Mouse (Mus musculus) layer of hippocampus, postnatal 36 days (tissue): ENCODE measurements at regions not wholly inside any gene's neighbourhood (a gene's known extent, or its start where the extent isn't known, plus 50 kb on each side); places are given as distances from the start of the nearest gene placed in this dataset.
"Not testable (repeated sequence)": the region's sequence is repeated elsewhere in the genome, so short reads cannot be mapped to it uniquely, and the experiment has no call there.

Experiments
- DNase-seq, 2 experiments: peaks; one replicate each; pipeline ENCODE4 v3.0.0; 2022

DNA sequence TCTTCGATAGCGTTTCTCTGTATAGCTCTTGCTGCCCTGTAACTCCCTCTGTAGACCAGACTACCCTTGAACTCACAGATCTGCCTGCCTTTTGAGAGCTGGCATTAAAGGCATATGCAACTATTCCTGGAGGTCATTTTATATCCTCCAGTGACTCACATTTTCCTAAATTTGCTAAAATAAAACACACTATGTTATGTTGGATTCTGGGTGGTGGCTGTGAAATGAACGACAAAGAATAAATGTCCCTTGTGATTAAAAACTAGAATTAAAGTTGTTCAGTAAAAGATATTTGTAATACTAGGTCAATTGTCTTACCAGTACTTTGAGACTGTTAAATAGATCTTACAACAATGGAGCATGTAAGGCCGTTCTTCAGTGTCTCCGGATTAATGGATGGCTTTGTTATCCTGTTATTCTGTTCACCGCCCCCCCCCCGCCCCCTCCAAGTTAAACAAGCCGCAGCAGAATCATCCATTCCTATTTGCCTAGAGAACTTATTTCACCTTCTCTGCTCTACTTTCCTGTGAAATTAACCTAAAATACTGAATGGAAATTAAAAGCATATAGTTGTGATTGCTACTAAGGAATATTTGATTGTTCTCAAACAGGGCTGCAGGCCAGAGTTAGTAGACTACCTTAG is 240.4 kb downstream of the Mef2c start:
- DNase-seq = no peak

DNA sequence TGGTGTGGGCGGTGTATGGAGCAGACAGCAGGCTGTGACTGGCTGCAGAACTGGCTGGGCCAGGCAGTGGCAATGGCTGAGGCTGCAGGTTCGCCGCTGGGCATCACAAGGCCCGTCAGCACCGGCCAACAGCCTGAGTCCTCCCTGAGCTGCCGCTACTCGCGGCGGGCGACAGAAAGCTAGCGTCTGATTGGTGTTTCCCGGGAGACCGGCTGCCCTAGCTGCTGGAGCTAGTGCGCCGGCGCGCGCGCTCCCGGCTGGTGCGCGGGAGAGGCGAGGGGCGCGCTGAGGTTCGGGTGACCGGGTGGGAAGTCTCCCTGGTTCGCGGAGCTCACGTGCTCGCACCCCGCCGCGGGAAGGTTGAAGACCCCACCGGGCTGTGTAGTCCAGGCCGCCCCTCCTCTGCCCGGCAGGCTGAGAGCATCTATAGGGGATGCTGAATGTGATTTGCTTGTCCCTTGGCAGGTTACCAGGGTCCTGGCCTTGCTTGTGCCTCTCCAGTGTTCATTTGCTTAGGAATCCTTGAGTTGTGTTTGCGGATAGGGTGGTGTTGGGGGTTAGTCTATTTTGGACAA is 241.2 kb downstream of the Mef2c start:
- DNase-seq = peak; percentile 96 to 97

DNA sequence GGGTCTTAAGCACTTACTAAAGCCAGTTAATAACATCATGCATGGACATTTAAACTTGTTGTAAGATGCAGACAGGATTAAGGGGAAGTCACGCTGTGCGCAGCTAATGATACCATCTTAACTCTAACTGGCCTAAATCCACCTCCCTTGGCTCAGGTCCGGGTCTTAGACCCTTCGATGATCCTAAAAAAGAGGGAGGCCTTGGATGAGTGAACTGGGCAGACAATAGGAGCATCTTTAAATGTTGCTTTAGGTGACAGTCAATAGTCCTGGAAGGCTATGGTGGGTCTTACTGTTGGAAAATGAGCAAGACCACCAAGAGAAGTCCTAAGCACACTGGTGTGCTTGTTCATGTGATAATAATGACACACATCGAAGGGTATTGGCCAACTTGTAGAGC is 242.1 kb downstream of the Mef2c start:
- no peak for DNase-seq

DNA sequence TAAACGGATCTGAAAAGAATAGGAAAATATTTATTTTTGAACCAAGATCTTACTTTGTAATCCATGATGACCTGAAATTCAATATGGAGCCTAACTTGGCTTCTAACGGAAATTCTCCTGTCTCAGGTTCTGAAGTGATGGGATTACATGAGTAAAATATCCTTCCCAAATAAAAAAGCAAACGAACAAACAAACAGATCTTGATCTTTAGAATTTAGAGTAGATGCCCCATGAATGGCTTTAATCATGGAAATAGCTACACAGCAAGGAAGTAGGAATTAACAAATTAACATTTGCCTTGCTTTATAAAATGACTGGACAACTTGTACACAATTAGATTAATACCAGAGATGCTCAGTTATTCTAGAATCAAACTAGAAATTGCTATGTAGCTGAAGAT is 243.8 kb downstream of the Mef2c start:
- no peak for DNase-seq

DNA sequence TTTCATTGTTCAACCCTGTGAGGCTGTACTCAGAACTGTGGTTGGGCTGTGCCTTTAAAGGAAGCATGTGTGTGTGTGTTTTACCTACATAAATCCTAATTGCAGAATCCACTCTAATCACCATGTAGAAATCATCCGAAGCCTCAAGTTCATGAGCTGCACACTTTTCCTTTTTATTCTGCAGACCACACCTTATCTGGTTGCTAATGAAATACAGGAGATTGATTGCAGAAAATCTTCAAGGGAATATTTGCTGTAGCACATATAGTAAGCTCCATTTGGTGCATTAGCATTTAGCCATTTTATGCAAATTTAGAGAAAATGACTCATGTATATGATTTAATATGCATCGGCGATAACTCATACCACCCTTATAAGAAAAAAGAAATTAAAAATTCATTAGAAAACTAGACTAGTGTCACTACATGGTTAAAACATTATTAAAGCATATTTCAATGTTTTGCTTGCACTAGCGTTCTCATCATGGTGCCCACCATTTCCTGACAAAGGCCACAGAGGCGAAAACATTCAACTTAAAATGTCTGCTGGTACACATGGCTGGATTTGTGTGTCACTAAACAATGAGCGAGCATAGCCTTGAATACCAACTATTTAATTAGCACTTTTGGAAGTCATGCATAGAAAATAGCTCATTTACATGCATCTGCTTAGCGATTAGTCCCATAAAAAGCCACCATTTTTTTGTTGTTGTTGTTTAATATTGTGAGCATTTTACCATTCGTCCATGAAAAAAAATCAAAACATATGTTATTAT is 245.7 kb downstream of the Mef2c start:
- no peak for DNase-seq

DNA sequence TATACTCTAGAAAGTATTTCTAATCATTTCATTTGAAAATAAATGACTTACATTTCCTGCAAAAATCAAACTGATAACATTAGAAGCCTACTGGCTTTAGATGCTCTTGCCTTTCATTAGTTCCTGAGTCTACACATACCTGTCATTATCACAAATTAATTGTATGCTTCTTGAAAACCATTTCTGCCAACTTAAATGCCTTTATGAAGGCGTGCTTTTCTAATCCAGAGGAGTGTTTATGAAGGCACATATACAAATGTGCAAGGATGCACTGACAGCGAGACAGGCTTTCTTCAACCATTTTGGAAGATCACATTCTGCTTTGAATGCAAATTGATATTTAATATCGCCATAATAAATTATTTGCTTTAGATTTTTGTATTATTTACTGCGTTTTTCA is 246.6 kb downstream of the Mef2c start:
- no peak for DNase-seq

DNA sequence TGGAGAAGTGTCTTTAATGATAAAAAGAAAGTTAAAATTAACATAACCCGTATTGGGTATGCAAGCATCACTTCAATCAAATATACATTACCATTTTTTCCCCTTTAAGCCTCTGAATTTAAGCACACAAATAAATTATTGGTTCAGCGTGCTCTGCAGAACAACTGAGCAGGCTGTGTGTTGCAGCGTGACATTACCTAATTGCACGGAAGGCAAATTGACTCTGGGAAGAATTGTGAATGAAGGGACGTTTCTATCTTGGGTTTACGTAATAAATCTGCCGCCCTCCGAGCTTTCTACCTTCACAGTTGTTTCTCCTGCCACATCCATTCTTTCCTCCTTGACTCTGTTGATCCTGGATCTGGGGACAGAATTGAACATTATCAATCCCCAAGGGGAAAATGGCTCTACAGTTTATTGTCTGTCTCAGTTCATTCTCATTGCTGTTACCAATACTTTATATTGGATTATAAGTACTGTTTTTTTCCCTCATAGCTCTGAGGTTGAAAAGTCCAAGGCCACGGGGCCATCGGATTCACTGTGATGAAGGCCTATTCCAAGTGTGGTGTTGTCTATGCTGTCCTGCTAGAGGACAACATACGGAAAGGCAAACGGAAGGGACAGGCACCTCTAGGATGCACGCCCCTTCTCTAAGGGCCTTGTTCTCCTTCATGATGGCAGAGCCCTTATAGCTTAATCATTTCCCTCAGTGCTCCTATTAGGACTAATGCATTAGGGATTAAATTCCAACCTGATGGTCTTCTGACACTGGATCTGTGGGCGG is 256.7 kb downstream of the Mef2c start:
- no peak for DNase-seq

DNA sequence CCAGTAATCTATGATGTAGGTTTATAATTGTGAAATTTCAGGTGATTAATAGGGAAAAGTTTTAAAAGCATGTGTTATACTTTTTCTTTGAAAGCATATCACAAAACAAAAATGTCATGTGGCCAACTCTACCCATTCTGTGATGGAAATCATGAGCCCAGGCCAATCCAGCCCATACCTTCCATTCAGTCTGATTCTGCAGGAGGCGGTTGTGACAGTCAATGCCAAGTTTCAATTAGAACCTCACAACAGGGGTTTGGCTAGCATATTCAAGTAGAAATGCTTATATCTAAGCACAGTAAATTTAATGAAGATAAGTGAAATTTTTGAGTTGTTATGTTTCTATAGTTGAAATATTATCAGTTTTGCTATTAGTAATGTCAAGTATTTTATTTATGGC is 258.6 kb downstream of the Mef2c start:
- no peak for DNase-seq

DNA sequence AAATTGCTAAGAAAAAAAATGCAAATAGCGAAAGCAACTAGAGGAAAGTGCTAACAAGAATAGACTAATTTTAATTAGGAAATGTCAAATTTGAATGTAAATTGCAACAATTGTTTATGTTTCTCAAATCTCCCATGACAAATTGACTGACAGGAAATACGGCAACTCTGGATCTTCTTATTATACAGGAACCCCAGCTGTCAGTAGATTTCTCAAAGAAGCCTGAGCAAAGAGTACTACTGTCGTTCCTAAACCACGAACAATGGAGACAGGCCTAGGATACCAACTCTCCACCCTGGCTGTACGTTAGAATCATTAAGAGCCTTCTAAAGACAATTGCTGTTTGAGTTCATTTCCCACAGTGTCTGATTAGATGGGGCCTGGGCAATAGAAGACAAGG is 259.5 kb downstream of the Mef2c start:
- DNase-seq = not testable (repeated sequence)

DNA sequence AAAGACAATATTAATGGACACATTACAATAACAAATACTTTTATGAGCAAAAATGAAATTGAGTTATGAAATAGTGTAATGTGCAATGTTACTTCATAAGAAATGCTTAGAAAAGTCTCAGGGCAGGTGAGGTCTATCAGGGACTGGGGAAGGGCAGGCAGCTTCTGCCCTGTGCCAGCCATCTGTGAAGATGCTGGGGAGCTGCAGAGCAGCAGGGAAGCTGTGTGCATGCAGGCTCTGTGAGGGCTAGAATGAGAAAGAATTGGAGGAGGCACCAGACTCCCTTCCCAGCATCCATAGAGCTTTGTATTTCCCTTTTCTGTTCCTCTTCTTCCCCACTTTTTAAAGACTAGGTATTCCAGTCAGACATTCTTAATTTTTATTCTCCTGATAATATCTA is 281.8 kb downstream of the Mef2c start:
- DNase-seq = no peak

DNA sequence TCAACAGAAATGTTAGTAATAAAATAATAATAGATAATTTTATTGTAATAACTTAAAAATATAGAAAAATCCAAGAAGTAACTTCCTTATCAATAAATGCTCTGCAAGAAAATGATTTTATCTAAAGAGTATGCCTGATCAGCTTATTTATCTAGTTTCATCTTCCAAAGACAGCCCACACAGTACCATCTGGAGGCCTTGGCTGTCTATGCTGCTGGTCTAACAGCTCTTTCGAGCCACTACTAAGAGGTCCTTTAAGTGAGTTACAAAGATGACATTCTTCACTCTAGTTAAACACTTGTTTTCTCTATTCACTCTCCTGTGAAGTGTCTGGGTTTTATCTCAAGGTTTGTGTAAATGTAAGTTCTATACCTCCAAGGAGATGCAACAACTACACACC is 305.7 kb downstream of the Mef2c start:
- DNase-seq = no peak

DNA sequence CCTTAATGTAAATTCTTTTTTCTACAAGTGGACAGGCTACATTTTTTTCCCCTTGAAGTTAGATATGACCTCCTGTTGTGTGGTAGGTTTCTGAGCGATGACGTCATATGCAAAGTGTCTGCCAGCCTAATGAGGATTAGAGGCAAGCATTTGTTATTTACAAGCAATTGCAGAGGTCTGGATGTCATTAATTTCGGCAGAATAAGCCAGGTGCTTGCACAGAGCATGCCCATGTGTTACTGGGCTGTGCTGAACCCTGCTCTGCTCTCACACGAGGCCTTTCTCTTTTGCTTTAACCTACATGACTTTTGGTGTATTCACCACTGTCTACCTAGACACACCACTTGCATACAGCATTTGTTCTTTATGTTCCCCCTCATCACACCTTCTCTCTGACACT is 316.5 kb downstream of the Mef2c start:
- peak in 1 of 2 experiments; percentile 5 for DNase-seq

DNA sequence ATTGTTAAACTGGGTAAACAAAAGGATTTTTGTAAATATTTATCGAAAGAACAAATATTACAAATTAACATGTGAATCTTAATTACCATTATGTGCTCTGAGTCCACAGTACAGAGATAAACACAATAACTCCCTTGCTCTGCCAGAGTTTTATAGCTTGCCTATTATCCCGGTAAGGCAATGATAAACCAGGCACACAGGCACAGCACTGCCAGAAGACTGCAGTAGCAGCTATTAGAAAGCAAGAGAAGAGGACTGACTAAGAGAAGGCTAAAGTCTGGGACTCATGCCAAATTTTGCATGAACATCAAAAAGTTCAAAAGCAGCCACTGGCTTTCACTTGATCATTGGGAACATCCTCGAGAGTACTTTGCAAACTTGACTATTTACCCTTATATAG is 316.9 kb downstream of the Mef2c start:
- DNase-seq = no peak

DNA sequence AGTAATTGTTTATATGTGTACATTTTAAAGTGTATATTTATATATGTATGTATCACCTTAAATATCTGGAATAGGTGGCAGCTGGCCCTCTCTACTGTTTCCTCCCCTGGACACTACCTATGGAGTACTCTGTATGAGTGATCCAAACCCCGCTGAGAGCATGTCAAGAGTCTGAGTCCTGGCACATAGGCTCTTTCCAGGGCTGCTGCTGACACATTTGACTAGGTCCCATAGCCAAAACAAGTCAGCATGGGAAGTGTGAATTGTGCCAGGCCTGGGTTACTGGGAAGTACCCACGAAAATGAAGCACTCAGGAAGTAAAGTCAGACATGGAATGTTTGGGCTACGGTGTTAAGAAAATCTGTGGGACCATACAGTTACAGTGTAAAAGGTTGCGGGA is 321.1 kb downstream of the Mef2c start:
- DNase-seq = no peak

DNA sequence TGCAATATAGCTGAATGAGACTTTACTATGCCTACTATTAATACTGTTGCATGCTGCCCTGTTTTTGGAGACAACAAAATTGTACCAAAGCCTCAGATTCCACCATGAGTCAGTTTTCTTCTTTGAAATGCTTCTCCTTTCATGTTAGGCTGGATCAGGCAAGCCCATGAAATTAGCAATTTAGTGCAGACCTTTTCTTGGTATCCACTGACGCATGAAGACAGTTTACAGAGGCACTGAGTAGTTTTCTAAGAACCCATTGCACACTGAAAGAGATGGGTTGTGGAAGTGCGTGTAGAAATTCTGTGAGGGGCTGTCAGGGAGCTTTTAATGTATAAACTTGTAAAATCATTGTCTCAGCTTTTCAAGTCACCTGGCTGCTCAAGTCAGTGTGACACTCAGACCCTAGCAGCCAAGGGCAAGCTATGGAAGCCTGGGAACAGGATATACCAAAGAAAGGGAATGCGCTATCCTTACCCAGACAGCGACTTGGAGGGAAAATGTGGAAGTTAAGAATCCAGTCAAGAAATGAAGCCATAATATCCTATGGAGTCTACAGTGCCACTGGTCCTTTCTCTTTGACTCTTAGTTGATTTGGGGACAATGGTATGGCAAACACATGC is 323.1 kb downstream of the Mef2c start:
- no peak for DNase-seq

DNA sequence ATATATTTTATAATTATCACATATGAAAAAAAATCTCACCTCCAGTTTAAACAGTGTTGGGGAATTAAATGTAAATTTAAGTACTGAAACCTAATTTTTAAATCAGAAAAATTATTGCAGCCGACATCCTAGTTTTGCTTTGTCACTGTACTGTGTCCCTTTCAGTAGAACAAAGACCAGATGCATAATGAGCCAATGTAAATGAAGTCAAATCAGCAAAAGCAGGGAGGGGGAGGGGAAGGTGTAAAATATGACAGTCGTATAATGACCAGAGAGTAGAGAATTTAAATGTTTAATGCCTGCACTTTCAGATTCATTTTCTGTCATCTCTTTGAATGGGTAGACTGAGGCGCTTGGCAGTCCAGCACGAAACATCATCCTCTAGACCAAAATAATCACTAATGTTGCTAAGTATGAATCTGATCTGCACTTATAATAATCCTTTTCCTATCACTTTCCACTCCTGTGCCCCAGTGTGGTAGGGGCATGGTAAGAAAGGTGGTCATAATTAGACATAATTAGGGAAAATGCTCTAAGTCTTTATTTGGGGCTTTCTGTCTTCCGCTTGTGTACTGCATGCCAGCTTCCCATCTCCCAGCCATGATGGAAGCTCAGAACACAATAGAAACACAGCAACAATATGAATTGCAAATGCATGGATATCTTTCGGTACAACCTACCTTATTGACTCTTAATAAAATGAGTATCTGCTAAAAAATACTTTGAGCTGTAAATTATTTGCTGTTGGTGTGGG is 356.0 kb upstream of the Tmem161b start:
- no peak for DNase-seq

DNA sequence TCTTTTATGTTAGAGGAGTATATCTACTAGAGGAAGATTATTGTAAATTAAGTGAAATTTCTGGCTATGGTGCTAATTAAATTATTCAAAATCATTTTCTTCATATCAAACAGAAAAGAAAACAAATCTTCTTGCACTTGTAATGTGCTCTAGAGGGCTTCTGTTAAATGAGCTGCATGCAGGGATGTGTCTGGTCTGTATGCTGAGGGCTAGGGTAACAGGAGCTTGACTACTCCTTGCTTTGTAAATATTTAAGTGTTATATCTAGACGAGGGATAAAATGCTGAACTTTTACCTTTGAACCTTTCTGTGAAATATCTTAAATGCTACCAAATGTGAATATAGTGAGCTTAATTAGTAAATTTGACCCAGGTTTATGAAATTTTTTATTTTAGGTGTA is 354.9 kb upstream of the Tmem161b start:
- no peak for DNase-seq

DNA sequence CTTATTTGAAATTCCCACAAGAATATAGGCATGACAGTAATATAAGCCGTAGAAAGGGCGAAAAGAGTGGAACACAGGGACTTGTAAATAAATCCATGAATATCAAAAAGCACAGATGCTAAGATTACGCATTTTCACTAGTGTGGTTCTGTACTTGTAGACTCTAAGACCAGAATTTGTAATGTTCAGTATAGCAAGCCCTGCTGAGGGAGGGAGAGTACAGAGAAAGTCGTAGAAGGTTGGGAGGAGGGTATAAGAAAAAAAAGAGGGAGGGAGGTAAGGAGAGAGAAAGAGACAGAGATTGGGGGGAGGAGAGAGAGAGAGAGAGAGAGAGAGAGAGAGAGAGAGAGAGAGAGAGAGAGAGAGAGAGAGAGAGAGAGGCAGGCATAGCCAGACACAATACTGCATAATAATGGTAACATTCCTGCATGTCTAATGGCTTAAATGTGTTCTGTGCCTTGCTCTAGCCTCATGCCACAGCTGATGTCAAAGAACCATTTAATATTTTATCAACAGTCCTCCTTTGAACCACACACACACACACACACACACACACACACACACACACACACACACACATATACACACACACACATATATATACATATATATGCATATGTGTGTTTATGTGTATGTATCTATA is 354.1 kb upstream of the Tmem161b start:
- DNase-seq = no peak

DNA sequence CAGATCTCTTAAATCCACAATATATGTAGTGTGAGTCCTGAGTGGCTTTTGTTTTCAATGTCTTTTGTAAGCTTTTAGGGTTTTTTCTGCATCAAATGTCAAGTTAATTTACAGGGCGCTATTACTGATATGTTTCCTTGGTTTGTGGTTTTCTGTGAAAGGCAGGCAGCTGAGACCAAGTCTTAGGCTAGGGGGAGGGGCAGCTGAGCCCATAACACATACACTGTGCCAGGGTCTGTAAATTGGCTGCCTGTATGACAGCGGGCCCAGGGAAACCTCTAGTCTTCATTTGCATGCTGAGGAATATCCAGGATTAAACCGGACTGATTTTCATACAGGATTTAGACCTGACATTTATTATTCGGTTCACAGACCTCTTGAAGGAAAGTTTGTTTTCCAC is 353.2 kb upstream of the Tmem161b start:
- DNase-seq = no peak

DNA sequence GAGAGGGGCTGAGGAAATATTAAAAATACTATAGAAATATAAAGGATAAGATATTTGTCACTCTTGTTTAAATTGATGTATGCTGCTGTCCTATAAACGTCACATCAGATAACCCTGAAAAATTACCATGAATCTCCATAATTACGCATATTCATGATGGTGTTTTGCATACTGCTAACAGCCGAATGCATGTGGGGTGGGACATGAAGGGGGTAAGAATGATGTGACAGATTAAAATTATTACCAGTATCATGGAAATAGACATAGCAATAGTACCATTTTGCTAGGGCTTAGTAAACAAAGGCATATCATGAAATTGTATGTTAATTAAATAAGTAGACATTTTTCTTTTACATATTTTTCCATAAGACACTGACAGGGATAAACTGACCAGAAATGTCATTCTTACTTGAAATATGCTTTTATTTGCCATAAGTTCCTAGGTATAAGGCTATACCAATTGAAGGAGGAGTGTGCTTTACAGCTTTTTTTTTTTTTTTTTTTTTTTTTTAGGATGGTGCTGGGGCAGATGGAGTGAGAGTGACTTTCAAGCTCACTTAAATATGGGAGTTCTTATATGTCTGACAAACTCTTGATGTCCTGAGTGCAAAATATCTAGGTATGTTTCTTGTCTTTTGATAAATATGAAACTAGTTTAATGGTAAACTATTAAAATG is 349.8 kb upstream of the Tmem161b start:
- no peak for DNase-seq

DNA sequence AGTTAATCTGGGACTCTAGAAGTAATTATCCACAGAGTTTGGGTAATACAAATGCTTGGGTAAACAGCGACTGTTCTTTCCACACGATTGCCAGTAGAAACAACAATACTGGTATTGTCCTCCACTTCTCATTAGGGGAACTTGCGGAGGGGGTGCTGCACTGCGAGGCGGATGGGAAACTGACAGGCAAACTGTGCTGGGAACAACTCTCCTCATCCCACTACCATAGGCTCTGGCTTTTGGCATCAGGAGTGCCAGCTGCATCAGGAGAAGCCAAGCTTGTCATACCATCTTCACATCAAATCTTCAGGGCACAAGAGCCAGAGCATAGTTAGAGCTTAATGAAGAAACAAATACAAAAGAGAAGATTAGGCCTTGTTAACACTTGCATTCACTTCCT is 349.2 kb upstream of the Tmem161b start:
- peak; percentile 33 to 48 for DNase-seq
